Mouse (Mus musculus): ENCODE measurements around the gene Ubald1.

DNA sequence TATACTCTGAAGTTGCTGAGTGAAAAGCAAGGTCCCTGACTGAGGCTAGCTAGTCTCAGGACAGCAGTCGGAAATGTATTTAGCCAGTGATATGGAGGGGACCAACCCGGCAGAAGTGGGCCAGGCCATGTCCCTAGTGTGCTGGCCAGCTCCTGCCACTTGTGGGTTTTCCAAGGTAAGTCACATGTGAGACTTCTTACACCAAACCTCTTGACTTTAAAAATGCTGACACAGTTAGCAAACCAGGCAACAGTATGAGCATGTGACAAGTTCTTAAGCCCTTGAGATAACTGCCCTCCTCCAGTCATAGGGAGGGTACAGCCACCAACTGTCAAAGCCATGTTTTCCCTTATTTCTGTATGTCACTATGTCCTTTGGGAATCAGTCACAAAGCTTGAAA is 8.2 kb downstream of the Ubald1 start:
- TF ChIP-seq CTCF (IDR thresholded peaks at IDR 0.05; ENCODE audit: extremely low read depth, insufficient read depth, low read length) = no peak
- no peak for TF ChIP-seq POLR2A (IDR thresholded peaks at IDR 0.05; ENCODE audit: extremely low read depth, insufficient read depth, low read length)

Measured in cortical plate, adult 2 months (tissue).